Mouse (Mus musculus): ENCODE measurements around the gene C3. TPM values are rescaled to one million over a fixed set of nuclear protein-coding genes. Genes with fewer than 3 reads are reported as not detected.

Gene C3
- polyA plus RNA-seq, 1 experiment from 2014 or later = 0.18 TPM

DNA sequence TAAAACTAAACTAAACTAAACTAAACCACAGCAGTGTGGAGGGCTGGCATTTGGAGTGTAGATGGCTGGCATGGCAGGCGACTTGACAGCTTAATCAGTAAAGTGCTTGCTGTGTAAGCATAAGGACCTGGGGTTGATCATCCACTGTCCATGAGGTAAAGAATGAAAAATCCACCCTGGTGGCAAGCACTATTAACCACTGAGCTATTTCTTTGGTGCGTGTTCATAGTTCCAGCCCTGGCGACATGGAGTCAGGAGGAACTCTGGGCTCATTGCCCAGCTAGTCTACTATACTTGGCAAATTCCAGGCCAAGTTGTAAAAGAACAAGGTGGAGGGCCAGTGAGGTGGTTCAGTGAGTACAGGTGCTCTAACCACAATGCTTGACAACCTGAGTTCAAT is 20.0 kb downstream of the C3 start:
- WGBS = 86% methylated on average over 3 of the region's 3 CpGs
- no peaks in the 10 kb centered on the region for H3K27me3 ChIP-seq
- no peak overlapping the region for H3K4me2 ChIP-seq
- H3K27ac ChIP-seq = no peak overlapping the region
- H3K9ac ChIP-seq = no peak overlapping the region
- no peak for ATAC-seq
- no peaks in the 10 kb centered on the region for H3K4me1 ChIP-seq
- H3K4me3 ChIP-seq = no peak overlapping the region
- H3K9me3 ChIP-seq (replicated peaks) = no peaks in the 10 kb centered on the region
- H3K36me3 ChIP-seq (ENCODE audit: poor library complexity, severe bottlenecking) = no peaks in the 10 kb centered on the region

DNA sequence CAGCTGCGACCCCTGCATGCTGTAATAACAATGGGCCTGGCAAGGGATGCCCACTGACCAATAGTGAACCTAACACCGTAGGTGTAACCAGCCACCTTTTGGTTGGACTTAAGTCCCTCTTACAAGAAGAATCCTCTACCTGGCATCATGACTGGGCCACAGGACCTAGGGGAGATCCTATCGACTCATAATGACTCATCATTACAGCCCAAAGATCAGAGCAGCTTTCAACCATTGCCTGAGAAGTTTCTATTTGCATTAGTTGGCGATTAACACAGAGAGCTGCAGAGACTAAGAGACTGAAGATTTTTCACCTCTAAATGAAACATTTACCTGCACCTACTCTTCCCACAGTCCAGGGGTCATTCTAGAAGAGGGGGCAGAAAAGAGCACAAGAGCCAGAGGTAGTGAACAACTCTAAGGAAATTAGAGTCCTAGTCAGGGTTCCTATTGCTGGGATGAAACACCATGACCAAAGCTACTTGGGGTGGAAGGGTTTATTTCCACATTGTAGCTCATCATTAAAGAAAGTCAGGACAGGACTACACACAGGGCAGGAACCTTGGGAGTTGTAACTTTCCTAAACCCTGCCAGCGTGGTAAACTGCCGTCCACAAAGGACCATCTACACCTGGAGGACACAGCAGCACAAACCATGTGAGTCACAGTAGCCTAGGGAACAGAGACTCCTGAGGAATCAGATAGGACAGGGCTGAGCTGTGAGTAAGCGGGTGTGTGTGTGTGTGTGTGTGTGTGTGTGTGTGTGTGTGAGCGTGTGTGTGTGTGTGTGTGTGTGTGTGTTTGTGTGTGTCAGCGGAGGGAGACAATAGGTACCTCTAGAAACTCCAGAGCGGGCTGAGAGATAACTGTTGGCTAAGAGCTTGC is 25.9 kb downstream of the C3 start:
- Histone ChIP-seq H3K9ac (no peak overlapping the region), H3K4me3 (no peak overlapping the region), H3K4me1 (no peaks in the 10 kb centered on the region), H3K9me3 (replicated peaks) (no peaks in the 10 kb centered on the region), H3K36me3 (ENCODE audit: poor library complexity, severe bottlenecking) (no peaks in the 10 kb centered on the region), H3K27me3 (no peaks in the 10 kb centered on the region), H3K4me2 (no peak overlapping the region), H3K27ac (no peak overlapping the region)
- no peak for ATAC-seq
- 84% methylated on average over 10 of the region's 10 CpGs for WGBS

DNA sequence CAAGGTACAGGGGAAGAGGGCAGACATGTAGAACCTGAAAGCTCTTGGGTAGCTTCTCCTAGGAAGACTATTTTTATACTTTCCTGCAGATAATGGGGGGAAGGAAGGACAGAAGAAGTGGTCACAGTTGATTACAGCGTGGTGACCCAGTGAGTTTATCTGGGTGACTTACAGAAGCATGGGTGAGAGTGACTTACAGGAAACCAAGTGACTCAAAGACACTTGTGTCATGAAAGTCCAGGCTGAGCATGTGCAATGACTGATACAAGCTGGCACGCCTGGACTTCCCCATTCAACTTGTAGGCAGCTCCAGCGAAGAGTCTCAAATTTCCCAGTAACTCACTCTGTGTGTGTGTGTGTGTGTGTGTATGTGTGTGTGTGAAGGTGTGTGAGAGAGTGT is 29.7 kb downstream of the C3 start:
- H3K27ac ChIP-seq = no peak overlapping the region
- WGBS = 81% methylated on average over 3 of the region's 3 CpGs
- H3K36me3 ChIP-seq (ENCODE audit: poor library complexity, severe bottlenecking) = no peaks in the 10 kb centered on the region
- H3K9me3 ChIP-seq (replicated peaks) = no peaks in the 10 kb centered on the region
- H3K27me3 ChIP-seq = no peaks in the 10 kb centered on the region
- H3K4me3 ChIP-seq = no peak overlapping the region
- no peak overlapping the region for H3K4me2 ChIP-seq
- no peak overlapping the region for H3K9ac ChIP-seq
- H3K4me1 ChIP-seq = no peaks in the 10 kb centered on the region
- no peak for ATAC-seq

DNA sequence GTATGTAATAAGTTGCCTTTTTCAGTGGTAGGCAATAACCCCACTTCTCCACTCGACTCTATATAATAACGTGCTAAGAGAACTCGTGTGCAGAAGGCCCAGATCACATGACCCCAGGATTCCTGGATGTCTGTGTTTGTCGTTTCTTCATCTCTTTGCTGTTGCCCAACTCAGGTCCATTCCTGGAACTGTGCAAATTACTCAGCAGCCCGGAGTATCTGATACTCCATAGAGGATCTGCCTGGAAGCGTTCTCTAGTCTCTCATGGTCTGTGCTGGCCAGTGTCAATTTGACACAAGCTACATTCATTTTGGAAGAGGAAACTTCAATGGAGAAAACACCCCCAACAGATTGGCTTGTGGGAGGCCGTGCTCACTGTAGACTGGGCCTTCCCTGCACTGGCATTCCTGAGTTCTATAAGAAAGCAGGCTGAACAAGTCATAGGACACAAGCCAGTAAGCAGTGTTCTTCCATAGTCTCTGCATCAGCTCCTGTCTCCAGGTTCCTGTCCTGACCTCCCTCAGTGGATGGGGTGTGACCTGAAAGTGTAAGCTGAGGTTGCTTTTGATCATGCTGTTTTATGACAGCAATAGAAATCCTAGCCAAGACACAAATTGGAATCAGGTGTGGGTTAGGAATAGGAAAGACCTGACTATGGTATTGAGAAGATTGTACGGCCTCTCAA is 32.5 kb downstream of the C3 start:
- Histone ChIP-seq H3K36me3 (ENCODE audit: poor library complexity, severe bottlenecking) (no peaks in the 10 kb centered on the region), H3K4me3 (no peak overlapping the region), H3K4me1 (no peaks in the 10 kb centered on the region), H3K27me3 (no peaks in the 10 kb centered on the region), H3K9me3 (replicated peaks) (no peaks in the 10 kb centered on the region), H3K27ac (no peak overlapping the region), H3K9ac (no peak overlapping the region), H3K4me2 (no peak overlapping the region)
- no peak for ATAC-seq
- WGBS = 85% methylated on average over 8 of the region's 8 CpGs

DNA sequence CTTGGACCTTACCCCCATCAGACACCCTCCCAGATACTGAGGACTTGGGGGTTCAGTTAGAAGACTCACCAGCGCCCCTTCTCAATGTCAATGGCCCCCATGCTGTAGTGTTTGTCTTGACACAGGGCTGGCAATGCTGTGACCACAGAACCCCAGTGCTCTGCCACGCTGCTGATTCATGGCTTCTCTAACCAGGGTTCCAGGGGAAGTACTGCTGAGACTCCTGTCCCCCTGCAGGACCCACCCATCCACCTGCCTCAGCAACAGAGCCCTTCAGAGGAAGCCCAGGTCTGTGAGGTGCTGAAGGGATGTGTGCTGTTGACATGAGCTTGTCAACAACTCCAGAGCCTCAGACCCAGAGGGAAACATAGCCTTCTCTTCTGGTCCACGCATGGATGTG is 33.2 kb downstream of the C3 start:
- Histone ChIP-seq H3K9me3 (replicated peaks) (no peaks in the 10 kb centered on the region), H3K27me3 (no peaks in the 10 kb centered on the region), H3K36me3 (ENCODE audit: poor library complexity, severe bottlenecking) (no peaks in the 10 kb centered on the region), H3K27ac (no peak overlapping the region), H3K4me2 (no peak overlapping the region), H3K4me1 (no peaks in the 10 kb centered on the region), H3K9ac (no peak overlapping the region), H3K4me3 (no peak overlapping the region)
- no peak for ATAC-seq
- WGBS = 83% methylated on average over 3 of the region's 3 CpGs

DNA sequence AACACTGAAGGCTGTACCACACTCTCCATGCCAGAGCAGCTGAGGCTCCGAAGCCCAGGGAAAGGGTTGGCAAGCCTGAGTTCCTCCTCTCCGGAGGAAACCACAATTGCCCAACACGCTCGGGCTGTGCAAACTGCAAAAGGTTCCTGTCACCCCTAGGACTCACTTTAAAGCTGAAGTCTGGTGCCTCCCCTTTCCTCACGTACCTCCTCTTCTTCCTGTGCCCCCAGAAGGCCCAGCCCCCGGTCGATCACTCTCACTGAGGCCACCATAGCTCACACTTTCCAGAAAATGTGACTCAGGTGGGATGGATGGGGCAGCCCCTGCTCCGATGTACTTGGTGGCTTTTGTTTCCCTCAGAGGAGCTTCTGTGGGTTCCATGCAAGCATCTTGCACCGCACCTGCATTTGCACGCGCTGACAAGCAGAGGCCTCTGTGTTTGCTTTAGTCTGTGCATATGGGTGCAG is 33.9 kb downstream of the C3 start, which contains the start of gene Tnfsf14:
TSS of gene Tnfsf14 (minus strand) at position 137 of the 467 bp plus-strand sequence.
- Histone ChIP-seq H3K27me3 (no peaks in the 10 kb centered on the region), H3K9me3 (replicated peaks) (no peaks in the 10 kb centered on the region)

DNA sequence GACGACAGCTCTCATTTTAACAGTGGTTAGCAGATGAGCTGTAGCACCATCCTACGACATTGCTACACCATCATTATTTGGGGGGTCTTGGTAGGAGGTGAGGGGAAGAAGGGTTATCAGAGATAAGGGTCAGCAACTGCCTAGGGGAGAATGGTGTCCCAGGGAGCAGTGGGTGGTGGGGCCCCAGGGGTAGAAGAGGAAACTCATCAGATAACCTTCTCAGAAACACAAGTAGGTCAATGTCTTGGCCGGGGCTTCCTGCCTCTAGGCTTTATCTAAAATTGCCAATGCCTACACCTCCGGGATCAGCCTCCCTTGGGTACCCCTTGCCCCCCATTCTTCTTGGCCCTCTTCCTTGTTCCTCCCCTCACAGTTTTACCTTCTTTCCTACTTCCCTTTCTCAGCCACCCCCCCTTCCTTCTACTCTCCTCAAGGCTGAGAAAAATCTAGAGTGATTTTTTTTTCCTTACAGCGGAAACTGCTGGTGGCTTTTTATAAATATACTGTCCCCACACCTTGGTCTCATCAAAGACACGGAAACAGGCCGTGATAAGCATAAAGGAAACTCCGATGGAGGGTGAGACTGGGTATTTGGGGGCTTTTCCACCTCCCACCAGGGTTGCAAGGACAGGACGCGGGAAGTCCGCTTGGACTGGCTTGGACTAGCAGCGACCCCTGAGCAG is 39.3 kb downstream of the C3 start:
- 90% methylated on average over 12 of the region's 12 CpGs for WGBS
- no peaks in the 10 kb centered on the region for H3K27me3 ChIP-seq
- ATAC-seq = no peak
- H3K9me3 ChIP-seq (replicated peaks) = no peaks in the 10 kb centered on the region
- no peak overlapping the region for H3K27ac ChIP-seq
- no peak overlapping the region for H3K9ac ChIP-seq
- H3K4me2 ChIP-seq = no peak overlapping the region
- H3K4me3 ChIP-seq = no peak overlapping the region
- no peaks in the 10 kb centered on the region for H3K4me1 ChIP-seq
- no peaks in the 10 kb centered on the region for H3K36me3 ChIP-seq (ENCODE audit: poor library complexity, severe bottlenecking)

More for the DNA sequence above, 33.9 kb downstream of the C3 start, which contains the start of gene Tnfsf14:
- H3K27ac ChIP-seq = no peak within 1 kb of the TSS
- no peak within 1 kb of the TSS for H3K9ac ChIP-seq
- no peaks in the 10 kb centered on the region for H3K4me1 ChIP-seq
- H3K4me2 ChIP-seq = no peak within 1 kb of the TSS
- ATAC-seq = no peak
- H3K36me3 ChIP-seq (ENCODE audit: poor library complexity, severe bottlenecking) = no peaks in the 10 kb centered on the region
- H3K4me3 ChIP-seq = no peak within 1 kb of the TSS
- WGBS = 83% methylated on average over 11 of the region's 11 CpGs

DNA sequence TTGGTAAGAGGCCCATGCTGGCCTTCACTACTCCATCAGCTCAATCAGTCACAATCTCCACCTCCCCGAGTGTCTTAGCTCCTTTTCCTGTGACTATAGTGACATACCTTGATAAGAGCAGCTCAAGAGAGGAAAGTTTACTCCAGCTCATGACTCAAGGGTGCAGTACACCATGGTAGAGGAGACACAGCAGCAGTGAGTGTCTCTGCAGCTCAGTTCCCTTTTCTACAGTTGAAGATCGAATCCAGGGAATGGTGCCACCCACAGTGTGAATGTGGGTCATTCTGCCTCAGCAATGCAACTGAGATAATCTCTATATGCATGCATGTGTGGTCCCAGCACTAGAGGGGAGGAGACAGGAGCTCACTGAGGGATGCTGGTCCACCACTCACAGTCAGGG is 42.3 kb downstream of the C3 start:
- Histone ChIP-seq H3K36me3 (ENCODE audit: poor library complexity, severe bottlenecking) (no peaks in the 10 kb centered on the region), H3K4me3 (no peak overlapping the region), H3K9me3 (replicated peaks) (no peaks in the 10 kb centered on the region), H3K9ac (no peak overlapping the region), H3K4me1 (no peaks in the 10 kb centered on the region), H3K4me2 (no peak overlapping the region), H3K27ac (no peak overlapping the region), H3K27me3 (no peaks in the 10 kb centered on the region)
- 73% methylated on average over 2 of the region's 2 CpGs for WGBS
- no peak for ATAC-seq

DNA sequence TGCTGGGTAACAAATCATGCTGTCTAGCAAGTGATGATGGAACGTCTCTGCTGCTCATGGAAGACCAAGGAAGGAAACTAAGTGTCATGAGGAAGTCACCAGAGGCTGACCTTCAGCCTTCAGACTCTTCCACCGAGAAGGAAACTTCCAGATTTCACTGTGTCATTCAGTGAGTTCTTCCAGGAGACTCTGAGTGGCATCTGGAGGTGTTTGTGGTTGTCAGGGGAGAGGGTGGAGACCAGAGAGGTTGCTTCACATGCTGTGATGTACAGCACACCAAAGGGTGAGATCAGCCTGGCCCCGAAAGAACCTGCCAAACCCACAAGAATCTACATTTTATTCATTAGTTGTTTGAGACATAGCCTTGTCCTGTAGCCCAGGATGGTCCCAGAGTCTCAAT is 45.1 kb downstream of the C3 start:
- Histone ChIP-seq H3K4me3 (no peak overlapping the region), H3K27me3 (no peaks in the 10 kb centered on the region), H3K27ac (no peak overlapping the region), H3K4me2 (no peak overlapping the region), H3K9me3 (replicated peaks) (no peaks in the 10 kb centered on the region), H3K36me3 (ENCODE audit: poor library complexity, severe bottlenecking) (no peaks in the 10 kb centered on the region), H3K9ac (no peak overlapping the region), H3K4me1 (no peaks in the 10 kb centered on the region)
- no peak for ATAC-seq
- WGBS = 68% methylated on average over 3 of the region's 3 CpGs

DNA sequence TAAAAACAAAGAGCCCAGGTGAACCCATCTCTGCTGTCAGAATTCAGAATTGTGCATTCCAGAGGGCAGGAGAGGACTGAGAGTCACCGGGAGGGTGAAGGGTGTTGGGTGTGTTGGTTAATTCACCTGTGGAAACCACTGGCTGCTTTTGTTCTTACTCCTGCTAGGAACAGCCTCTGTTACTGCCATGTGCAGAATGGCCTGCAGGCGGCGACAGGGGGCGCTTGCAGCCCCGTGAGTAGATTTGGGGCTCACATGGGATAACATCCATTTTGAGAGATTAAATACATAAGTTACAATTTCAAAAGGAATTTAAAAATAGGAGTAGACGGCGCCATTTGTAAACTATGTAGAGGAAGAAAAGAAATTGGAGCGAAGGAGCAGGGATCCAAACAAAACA is 47.6 kb downstream of the C3 start:
- H3K4me2 ChIP-seq = no peak overlapping the region
- no peaks in the 10 kb centered on the region for H3K9me3 ChIP-seq (replicated peaks)
- WGBS = 31% methylated on average over 8 of the region's 8 CpGs
- no peak overlapping the region for H3K4me3 ChIP-seq
- no peak for ATAC-seq
- no peaks in the 10 kb centered on the region; the same call in 1 of the 2 replicates for H3K27me3 ChIP-seq
- H3K27ac ChIP-seq = no peak overlapping the region
- no peaks in the 10 kb centered on the region for H3K36me3 ChIP-seq (ENCODE audit: poor library complexity, severe bottlenecking)
- H3K4me1 ChIP-seq = no peaks in the 10 kb centered on the region
- no peak overlapping the region for H3K9ac ChIP-seq

DNA sequence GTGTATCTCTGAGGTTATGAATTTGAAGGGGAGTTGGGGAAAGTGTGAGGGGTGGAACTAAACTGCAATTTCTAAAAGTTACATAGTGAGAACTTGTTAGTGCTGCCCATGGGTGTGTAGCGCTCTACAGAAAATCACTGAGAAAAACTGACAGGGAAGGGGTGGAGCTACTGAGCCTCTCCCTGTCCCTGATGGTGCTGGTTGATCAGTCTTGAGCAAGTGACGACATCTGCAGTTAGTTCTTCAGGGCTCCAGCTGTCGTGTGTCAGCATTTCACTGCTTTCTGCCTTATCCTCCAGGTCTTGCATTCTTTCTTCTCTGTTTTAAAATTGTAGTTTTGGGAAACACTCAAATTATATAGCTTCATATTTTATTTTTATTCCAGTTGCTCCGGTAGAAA is 54.6 kb downstream of the C3 start:
- 72% methylated on average over 4 of the region's 4 CpGs for WGBS
- no peak overlapping the region for H3K9ac ChIP-seq
- H3K4me2 ChIP-seq = no peak overlapping the region
- no peak overlapping the region for H3K4me3 ChIP-seq
- H3K4me1 ChIP-seq = no peaks in the 10 kb centered on the region
- H3K9me3 ChIP-seq (replicated peaks) = no peaks in the 10 kb centered on the region
- H3K27ac ChIP-seq = no peak overlapping the region
- no peaks in the 10 kb centered on the region for H3K36me3 ChIP-seq (ENCODE audit: poor library complexity, severe bottlenecking)
- no peak for ATAC-seq
- no peaks in the 10 kb centered on the region; the same call in 1 of the 2 replicates for H3K27me3 ChIP-seq

DNA sequence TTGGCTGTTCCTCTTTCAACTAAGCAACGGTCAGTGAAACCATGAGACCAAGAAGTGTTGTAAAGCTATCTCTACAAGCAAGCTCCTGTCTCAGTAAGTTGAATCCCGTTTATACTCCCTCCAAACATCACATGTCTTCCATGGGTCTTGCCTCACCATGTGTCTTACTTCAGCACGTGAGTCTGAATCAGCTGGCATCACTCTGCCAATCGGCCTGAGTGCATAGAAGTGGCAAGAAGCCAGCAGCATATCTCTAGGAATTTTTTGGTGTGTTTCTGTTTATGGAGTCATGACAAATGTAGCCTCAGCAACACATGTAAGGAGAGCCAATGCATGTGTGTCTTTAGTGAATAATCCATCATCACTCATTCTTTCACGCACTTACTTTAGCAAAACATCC is 55.6 kb downstream of the C3 start:
- Histone ChIP-seq H3K27ac (no peak overlapping the region), H3K4me2 (no peak overlapping the region), H3K36me3 (ENCODE audit: poor library complexity, severe bottlenecking) (no peaks in the 10 kb centered on the region), H3K27me3 (no peaks in the 10 kb centered on the region; the same call in 1 of the 2 replicates), H3K9me3 (replicated peaks) (no peaks in the 10 kb centered on the region), H3K4me3 (no peak overlapping the region), H3K9ac (no peak overlapping the region), H3K4me1 (no peaks in the 10 kb centered on the region)
- 80% methylated on average over 5 of the region's 5 CpGs for whole genome bisulfite sequencing
- no peak for ATAC-seq
